ENCODE assay signal across 25 mouse cellular contexts in the genomic region with DNA sequence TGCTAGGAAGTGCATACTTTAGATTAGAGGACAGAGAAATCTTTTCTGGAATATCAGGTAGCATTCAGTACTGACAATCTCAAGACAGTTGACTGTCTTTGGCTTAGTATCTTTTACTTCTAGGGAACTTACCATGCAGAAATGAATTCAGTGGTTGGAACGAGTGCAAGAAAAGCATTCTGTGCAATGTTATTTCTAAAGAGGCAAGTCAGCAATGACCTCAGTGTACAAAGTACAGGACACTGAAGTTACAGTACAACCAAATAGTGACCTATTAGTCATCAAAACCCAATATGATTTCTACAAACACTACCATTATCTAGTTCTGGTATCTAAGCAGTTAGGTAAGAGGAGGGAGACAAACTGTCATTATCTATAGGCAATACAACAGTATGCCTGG. TPM values are rescaled to one million over a fixed set of nuclear protein-coding genes. Genes with fewer than 3 reads are reported as not detected.
DNase-seq lines count a peak whose midpoint lies in the region; ATAC-seq and TF ChIP-seq lines count a peak whose summit lies in the region.
"Had no signal": no experiment of that assay in that cellular context is flagged by ENCODE, and none has a peak within 500 bp of the region (broad histone marks: within the 10 kb centered on the region; RNA-seq: fewer than 3 reads in every experiment).

No protein-coding gene starts in this region.

- peak overlapping the region; percentile 83 for H3K27ac ChIP-seq in kidney, embryonic 15.5 days
- H3K27ac ChIP-seq in kidney, embryonic 14.5 days (ENCODE audit: low read depth, low read length): no peak overlapping the region
- 0 out of 2 replicates have a peak overlapping the region, but pooled peaks have one; percentile 40 for H3K27ac ChIP-seq in intestine, embryonic 15.5 days
- peak overlapping the region; percentile 88 for H3K27ac ChIP-seq in intestine, postnatal 0 days (ENCODE audit: low read depth, low read length)
- peak overlapping the region; percentile 82 for H3K27ac ChIP-seq in small intestine, adult 2 months (ENCODE audit: insufficient read depth, low read depth, low read length)
- H3K27ac ChIP-seq in thymus, adult 2 months (ENCODE audit: control insufficient read depth, insufficient read depth, low read length): no peak overlapping the region
- H3K27ac ChIP-seq: embryonic facial prominence, embryonic 15.5 days; forebrain, embryonic 10.5 days; heart, embryonic 15.5 days; hindbrain, embryonic 13.5 days had no signal

- 38% methylated on average over 1 of the region's 1 CpGs for WGBS in kidney, embryonic 15.5 days
- WGBS in kidney, embryonic 14.5 days: 66% methylated on average over 1 of the region's 1 CpGs
- 58% methylated on average over 1 of the region's 1 CpGs for WGBS in intestine, embryonic 15.5 days
- WGBS in intestine, postnatal 0 days: 44% methylated on average over 1 of the region's 1 CpGs
- WGBS in small intestine, adult 2 months: 33% methylated on average over 1 of the region's 1 CpGs
- WGBS in thymus, adult 2 months: 91% methylated on average over 1 of the region's 1 CpGs

- TF ChIP-seq POLR2A in small intestine, adult 2 months (IDR thresholded peaks at IDR 0.05; ENCODE audit: low read depth, low read length): no peak
- TF ChIP-seq POLR2A in thymus, adult 2 months (IDR thresholded peaks at IDR 0.05; ENCODE audit: control insufficient read depth, extremely low read depth, insufficient read depth, low read length, poor library complexity): no peak

- no peaks in the 10 kb centered on the region for H3K27me3 ChIP-seq in kidney, embryonic 15.5 days
- H3K27me3 ChIP-seq in kidney, embryonic 14.5 days (ENCODE audit: control insufficient read depth, insufficient read depth, low read length): no peaks in the 10 kb centered on the region
- no peaks in the 10 kb centered on the region for H3K27me3 ChIP-seq in intestine, embryonic 15.5 days (replicated peaks)
- no peaks in the 10 kb centered on the region for H3K27me3 ChIP-seq in intestine, postnatal 0 days (replicated peaks; ENCODE audit: control insufficient read depth, insufficient read depth, low read length)
- no peaks in the 10 kb centered on the region for H3K27me3 ChIP-seq in small intestine, adult 2 months (ENCODE audit: control insufficient read depth, insufficient read depth, low read length)
- H3K27me3 ChIP-seq in thymus, adult 2 months (ENCODE audit: control insufficient read depth, insufficient read depth, low read length): no peaks in the 10 kb centered on the region
- H3K27me3 ChIP-seq: embryonic facial prominence, embryonic 15.5 days; heart, embryonic 15.5 days; hindbrain, embryonic 13.5 days had no signal

- no peak overlapping the region for H3K4me3 ChIP-seq in kidney, embryonic 15.5 days (replicated peaks)
- no peak overlapping the region for H3K4me3 ChIP-seq in kidney, embryonic 14.5 days (ENCODE audit: low read length)
- H3K4me3 ChIP-seq in intestine, embryonic 15.5 days (replicated peaks): no peak overlapping the region
- no peak overlapping the region for H3K4me3 ChIP-seq in intestine, postnatal 0 days (ENCODE audit: low read depth, low read length)
- H3K4me3 ChIP-seq in small intestine, adult 2 months (ENCODE audit: low read depth, low read length): no peak overlapping the region
- H3K4me3 ChIP-seq in thymus, adult 2 months (ENCODE audit: control insufficient read depth, insufficient read depth, low read length): no peak overlapping the region
- H3K4me3 ChIP-seq: embryonic facial prominence, embryonic 15.5 days; erythroblast, embryonic 14.5 days; forebrain, embryonic 10.5 days; heart, embryonic 15.5 days; hindbrain, embryonic 13.5 days had no signal

- H3K9me3 ChIP-seq in kidney, embryonic 15.5 days (replicated peaks): no peaks in the 10 kb centered on the region
- no peaks in the 10 kb centered on the region for H3K9me3 ChIP-seq in kidney, embryonic 14.5 days (ENCODE audit: control insufficient read depth, low read length)
- no peaks in the 10 kb centered on the region for H3K9me3 ChIP-seq in intestine, embryonic 15.5 days
- no peaks in the 10 kb centered on the region for H3K9me3 ChIP-seq in intestine, postnatal 0 days (ENCODE audit: control insufficient read depth)
- H3K9me3 ChIP-seq: embryonic facial prominence, embryonic 15.5 days; G1E; heart, embryonic 15.5 days; hindbrain, embryonic 13.5 days had no signal

- no peak overlapping the region for H3K9ac ChIP-seq in kidney, embryonic 15.5 days
- H3K9ac ChIP-seq in kidney, embryonic 14.5 days (ENCODE audit: low read depth, low read length): no peak overlapping the region
- no peak overlapping the region for H3K9ac ChIP-seq in intestine, embryonic 15.5 days
- H3K9ac ChIP-seq in intestine, postnatal 0 days (ENCODE audit: low read depth, low read length): no peak overlapping the region
- H3K9ac ChIP-seq: embryonic facial prominence, embryonic 15.5 days; heart, embryonic 15.5 days; hindbrain, embryonic 13.5 days had no signal

- peaks cover 52% of the 10 kb centered on the region for H3K4me1 ChIP-seq in kidney, embryonic 15.5 days
- peaks cover 34% of the 10 kb centered on the region for H3K4me1 ChIP-seq in kidney, embryonic 14.5 days (ENCODE audit: control insufficient read depth, insufficient read depth, low read length)
- peaks cover 31% of the 10 kb centered on the region for H3K4me1 ChIP-seq in intestine, embryonic 15.5 days (replicated peaks)
- peaks cover 10% of the 10 kb centered on the region for H3K4me1 ChIP-seq in intestine, postnatal 0 days (replicated peaks; ENCODE audit: control insufficient read depth, insufficient read depth, low read length)
- H3K4me1 ChIP-seq in small intestine, adult 2 months (ENCODE audit: control insufficient read depth, insufficient read depth, insufficient read length, low read length): peaks cover 12% of the 10 kb centered on the region
- peaks cover 8% of the 10 kb centered on the region for H3K4me1 ChIP-seq in thymus, adult 2 months (replicated peaks; ENCODE audit: control insufficient read depth, insufficient read depth, low read length)

- H3K36me3 ChIP-seq in kidney, embryonic 15.5 days: no peaks in the 10 kb centered on the region
- no peaks in the 10 kb centered on the region for H3K36me3 ChIP-seq in kidney, embryonic 14.5 days (ENCODE audit: control insufficient read depth, insufficient read depth, low read length)
- H3K36me3 ChIP-seq in intestine, embryonic 15.5 days: no peaks in the 10 kb centered on the region
- no peaks in the 10 kb centered on the region for H3K36me3 ChIP-seq in intestine, postnatal 0 days (ENCODE audit: control insufficient read depth, insufficient read depth)
- no peaks in the 10 kb centered on the region for H3K36me3 ChIP-seq in small intestine, adult 2 months (ENCODE audit: control insufficient read depth, insufficient read depth, low read length)
- no peaks in the 10 kb centered on the region for H3K36me3 ChIP-seq in thymus, adult 2 months (ENCODE audit: control insufficient read depth, insufficient read depth, low read length)
- H3K36me3 ChIP-seq: embryonic facial prominence, embryonic 15.5 days; G1E; heart, embryonic 15.5 days had no signal

- no peak overlapping the region for H3K4me2 ChIP-seq in kidney, embryonic 15.5 days
- H3K4me2 ChIP-seq in kidney, embryonic 14.5 days (replicated peaks; ENCODE audit: low read depth, low read length): no peak overlapping the region
- H3K4me2 ChIP-seq in intestine, embryonic 15.5 days (replicated peaks): no peak overlapping the region
- H3K4me2 ChIP-seq in intestine, postnatal 0 days (replicated peaks; ENCODE audit: low read depth): 0 out of 2 replicates have a peak overlapping the region, but pooled peaks have one; percentile 9
- H3K4me2 ChIP-seq: embryonic facial prominence, embryonic 15.5 days; heart, embryonic 11.5 days; heart, embryonic 15.5 days; hindbrain, embryonic 13.5 days had no signal

- TF ChIP-seq CTCF in intestine, postnatal 0 days (IDR thresholded peaks at IDR 0.05; ENCODE audit: low read depth): no peak
- no peak for TF ChIP-seq CTCF in small intestine, adult 2 months (IDR thresholded peaks at IDR 0.05; ENCODE audit: extremely low read depth, insufficient read length, insufficient replicate concordance, low read depth, low read length)
- TF ChIP-seq CTCF in thymus, adult 2 months (IDR thresholded peaks at IDR 0.05; ENCODE audit: borderline replicate concordance, control insufficient read depth, extremely low read depth, insufficient read depth, low read length, poor library complexity): no peak

- ATAC-seq in kidney, embryonic 15.5 days (replicated peaks; ENCODE audit: low FRiP score): no peak
- ATAC-seq in kidney, embryonic 14.5 days (ENCODE audit: low FRiP score, low TSS enrichment): no peak
- ATAC-seq in intestine, embryonic 15.5 days: peak; percentile 42
- ATAC-seq in intestine, postnatal 0 days: peak; percentile 59
- ATAC-seq: CD4-positive, CD25-positive, alpha-beta regulatory T cell, adult 4 months; forebrain, embryonic 14.5 days had no signal

- no peak for DNase-seq in thymus, adult 2 months
- no peak for DNase-seq in heart, adult 9 months (ENCODE audit: low spot score in 2 of 2)
- DNase-seq: adrenal gland, adult 8-10 months; adrenal gland, postnatal 36 days; B cell, adult 2 months; cerebellum, adult 2 months; cerebellum, postnatal 10 days; embryo, embryonic 11 days; gastrocnemius, postnatal 36 days; heart, adult 18-20 months; heart, postnatal 14 days had no signal

RNA-seq across cellular contexts. Expression of a gene that starts 51.1 kb away (rescaled TPM):
- polyA plus RNA-seq in kidney, embryonic 15.5 days (2015; fragmentation: Nextera tagmentation; extraction: Ambion mirVana): 56.8 and 58.0 TPM in 2 replicates
- polyA plus RNA-seq in kidney, embryonic 14.5 days (2014; fragmentation: Nextera tagmentation; extraction: Ambion mirVana): 42.0 and 55.6 TPM in 2 replicates
- polyA plus RNA-seq in intestine, embryonic 15.5 days (2015; fragmentation: Nextera tagmentation; extraction: Ambion mirVana): 29.3 and 29.9 TPM in 2 replicates
- polyA plus RNA-seq in intestine, postnatal 0 days (2015; fragmentation: Nextera tagmentation; extraction: Ambion mirVana): 23.4 and 25.0 TPM in 2 replicates
- polyA plus RNA-seq in small intestine, adult 2 months (2012; rRNA removed): 0.24 and 0.56 TPM in 2 replicates
- polyA plus RNA-seq in thymus, adult 2 months (2012; rRNA removed): 0.43 and 0.69 TPM in 2 replicates
- polyA plus RNA-seq: CD4-positive, CD25-positive, alpha-beta regulatory T cell, adult 4 months; G1E had no signal

Comparison
In these comparisons a context has a peak if more than half of its experiments do, and no peak if none do; other contexts are left out.
1. H3K27ac ChIP-seq: peak in kidney, embryonic 15.5 days (single experiment), intestine, embryonic 15.5 days (single experiment), intestine, postnatal 0 days (single experiment) and small intestine, adult 2 months (single experiment); none in kidney, embryonic 14.5 days (single experiment) and thymus, adult 2 months (single experiment).
2. ATAC-seq: peak in intestine, embryonic 15.5 days (single experiment) and intestine, postnatal 0 days (single experiment); none in kidney, embryonic 15.5 days (single experiment) and kidney, embryonic 14.5 days (single experiment).
3. RNA of a gene that starts 51.1 kb away (polyA plus RNA-seq): 56.8 to 58.0 TPM in kidney, embryonic 15.5 days, 42.0 to 55.6 TPM in kidney, embryonic 14.5 days, 29.3 to 29.9 TPM in intestine, embryonic 15.5 days and 23.4 to 25.0 TPM in intestine, postnatal 0 days; 0.43 to 0.69 TPM in thymus, adult 2 months and 0.24 to 0.56 TPM in small intestine, adult 2 months; every median in the first group is over 10 times any median in the second.